Comparison of ENCODE assay signal across 8 mouse cellular contexts in the genomic region with DNA sequence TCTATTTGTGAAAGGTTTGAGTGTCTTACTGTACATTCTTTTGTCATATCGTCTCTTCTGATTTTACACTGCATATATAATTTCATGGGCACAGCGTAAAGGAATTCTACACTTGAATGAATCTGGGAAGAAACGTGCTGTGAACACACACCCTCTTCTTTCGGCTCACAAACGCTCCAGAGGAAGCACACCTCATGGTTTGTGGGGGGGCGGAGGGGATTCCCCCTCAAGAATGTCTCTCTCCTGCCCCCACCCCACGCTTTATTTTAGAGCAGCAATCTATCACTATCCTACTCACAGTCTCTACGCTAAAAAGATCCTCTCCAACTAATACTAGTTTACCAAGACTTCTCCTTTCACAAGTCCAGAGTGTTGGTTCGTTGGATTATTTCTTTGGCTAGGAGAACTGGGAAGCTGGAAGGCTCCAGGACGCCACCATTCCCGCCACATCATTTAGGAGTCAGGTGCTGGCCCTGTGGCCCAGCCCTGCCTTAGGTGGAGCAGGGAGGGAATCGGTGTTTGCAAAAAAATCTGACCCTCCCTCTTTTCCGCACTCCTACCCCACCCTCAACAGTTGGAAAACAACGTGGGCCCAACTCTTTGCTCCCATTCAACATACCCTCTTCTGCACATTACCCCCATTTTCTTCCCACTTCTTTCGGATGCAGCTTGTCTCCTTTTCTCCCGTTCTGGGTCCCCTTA. TPM values are rescaled to one million over a fixed set of nuclear protein-coding genes. Genes with fewer than 3 reads are reported as not detected.
DNase-seq lines count a peak whose midpoint lies in the region; ATAC-seq and TF ChIP-seq lines count a peak whose summit lies in the region.

No protein-coding gene starts in this region.

- H3K27ac ChIP-seq in heart, embryonic 16.5 days (ENCODE audit: low read length): peak overlapping the region; percentile 96
- H3K27ac ChIP-seq in ES-E14 (ENCODE audit: insufficient read depth, low read depth, low read length, poor library complexity, severe bottlenecking): peak overlapping the region; percentile 84
- H3K27ac ChIP-seq in midbrain, embryonic 15.5 days: peak overlapping the region; percentile 97

- peak overlapping the region; percentile 94 for H3K4me2 ChIP-seq in heart, embryonic 16.5 days (ENCODE audit: low read depth, low read length)
- peak overlapping the region; percentile 76 for H3K4me2 ChIP-seq in midbrain, embryonic 15.5 days

- no peak for DNase-seq in heart, postnatal 25 days (ENCODE audit: low spot score)
- peak; percentile 63 for DNase-seq in ES-E14 (ENCODE audit: low read depth, low spot score)
- DNase-seq in embryo, embryonic 11 days: peak; percentile 58
- peak; percentile 65 to 75 for DNase-seq in thymus, postnatal 36 days
- DNase-seq in ovary, postnatal 10 days (ENCODE audit: low spot score): no peak

- ATAC-seq in heart, embryonic 16.5 days (replicated peaks; ENCODE audit: extremely low read depth, insufficient read depth, low FRiP score): peak; percentile 23
- ATAC-seq in inflammation-experienced regulatory T-cells, adult 6 months: peak; percentile 45
- ATAC-seq in midbrain, embryonic 15.5 days (replicated peaks): peak; percentile 76

- in situ Hi-C loops in ES-E14 (cut with MboI; ENCODE audit: low sequenced_read_pairs in 2 of 2, unreplicated experiment in 2 of 2): loop anchor here in 1 of 2 experiments (5.0 kb wide), 1 partner anchor 37 kb away; no protein-coding TSS in a partner anchor

- WGBS in heart, embryonic 16.5 days: 5% methylated on average over 16 of the region's 16 CpGs
- under 1% methylated on average over 16 of the region's 16 CpGs for WGBS in midbrain, embryonic 15.5 days

- H3K4me1 ChIP-seq in heart, embryonic 16.5 days (ENCODE audit: control insufficient read depth, insufficient read depth, low read length): peaks cover 11% of the 10 kb centered on the region
- peaks cover 0 to 2% of the 10 kb centered on the region in 2 experiments; a peak in 1 of 4 replicates for H3K4me1 ChIP-seq in ES-E14 (ENCODE audit: control insufficient read depth in 2 of 2, insufficient read depth in 2 of 2, low read length in 2 of 2, poor library complexity in 1 of 2)
- peaks cover 18% of the 10 kb centered on the region for H3K4me1 ChIP-seq in midbrain, embryonic 15.5 days

- H3K36me3 ChIP-seq in heart, embryonic 16.5 days (ENCODE audit: control insufficient read depth, insufficient read depth): no peaks in the 10 kb centered on the region
- no peaks in the 10 kb centered on the region for H3K36me3 ChIP-seq in ES-E14 (ENCODE audit: control insufficient read depth, insufficient read depth, low read length, poor library complexity, severe bottlenecking)
- no peaks in the 10 kb centered on the region for H3K36me3 ChIP-seq in midbrain, embryonic 15.5 days (replicated peaks)

- no peaks in the 10 kb centered on the region for H3K27me3 ChIP-seq in heart, embryonic 16.5 days (ENCODE audit: control insufficient read depth, insufficient read depth, low read length)
- no peaks in the 10 kb centered on the region for H3K27me3 ChIP-seq in midbrain, embryonic 15.5 days (replicated peaks)

- intact Hi-C loops in heart, postnatal 25 days (cut with DNase I): loop anchor here (2.0 to 5.0 kb wide), 2 partner anchors 21 to 63 kb away; no protein-coding TSS in a partner anchor

- H3K9me3 ChIP-seq in heart, embryonic 16.5 days (replicated peaks; ENCODE audit: control insufficient read depth, low read length): no peaks in the 10 kb centered on the region
- H3K9me3 ChIP-seq in ES-E14 (ENCODE audit: control insufficient read depth, insufficient read depth, low read depth, low read length): no peaks in the 10 kb centered on the region
- H3K9me3 ChIP-seq in midbrain, embryonic 15.5 days: no peaks in the 10 kb centered on the region

- peak overlapping the region; percentile 98 for H3K9ac ChIP-seq in heart, embryonic 16.5 days (ENCODE audit: low read length)
- peak overlapping the region; percentile 86 for H3K9ac ChIP-seq in ES-E14 (ENCODE audit: insufficient read depth, low read depth, low read length, poor library complexity, severe bottlenecking)
- peak overlapping the region; percentile 79 for H3K9ac ChIP-seq in midbrain, embryonic 15.5 days

- peak overlapping the region; percentile 90 for H3K4me3 ChIP-seq in heart, embryonic 16.5 days (ENCODE audit: low read length)
- peak overlapping the region; percentile 67 to 98 for H3K4me3 ChIP-seq in ES-E14 (ENCODE audit: insufficient read depth in 1 of 2, low read depth in 1 of 2, low read length in 2 of 2, poor library complexity in 1 of 2, severe bottlenecking in 1 of 2)
- peak overlapping the region; percentile 84 for H3K4me3 ChIP-seq in midbrain, embryonic 15.5 days

TF ChIP-seq in ES-E14, 5 proteins besides CTCF, POLR2A, EP300 and RAD21:
- TF ChIP-seq ZNF384 (IDR thresholded peaks at IDR 0.05; ENCODE audit: low read depth, low read length) (peak; percentile 61; the same call in 1 of the 2 replicates), HCFC1 (IDR thresholded peaks at IDR 0.05; ENCODE audit: borderline replicate concordance, insufficient read depth, low read length) (no peak)

RNA-seq across cellular contexts. Expression of a gene that starts 0.8 kb away (rescaled TPM):
- polyA plus RNA-seq in heart, embryonic 16.5 days (2015; fragmentation: Nextera tagmentation; extraction: Ambion mirVana): 3.8 and 4.5 TPM in 2 replicates
- 10 to 100 TPM; 16.6 to 17.6 TPM for total RNA-seq in heart, postnatal 25 days (2021)
- 15.3 and 16.6 TPM in 2 replicates for total RNA-seq in ES-E14 (2012; rRNA removed)
- 1 to 10 TPM; 1.6 to 2.6 (median 1.7) TPM for polyA plus RNA-seq in inflammation-experienced regulatory T-cells, adult 6 months (2017; shearing (Covaris generic))
- polyA plus RNA-seq in midbrain, embryonic 15.5 days (2015; fragmentation: Nextera tagmentation; extraction: Ambion mirVana): 13.4 and 14.5 TPM in 2 replicates

RNA-seq across cellular contexts. Expression of a gene that starts 16.3 kb away (rescaled TPM):
- polyA plus RNA-seq in heart, embryonic 16.5 days (2015; fragmentation: Nextera tagmentation; extraction: Ambion mirVana): 12.0 and 14.9 TPM in 2 replicates
- total RNA-seq in heart, postnatal 25 days (2021): under 1 TPM; 0.39 to 0.67 TPM
- total RNA-seq in ES-E14 (2012; rRNA removed): 0.16 TPM in 1 of 2 replicates, not detected in the other
- not detected for polyA plus RNA-seq in inflammation-experienced regulatory T-cells, adult 6 months (2017; shearing (Covaris generic))
- 0.17 and 0.50 TPM in 2 replicates for polyA plus RNA-seq in midbrain, embryonic 15.5 days (2015; fragmentation: Nextera tagmentation; extraction: Ambion mirVana)

RNA-seq across cellular contexts. Expression of a gene that starts 28.1 kb away (rescaled TPM):
- 172 and 183 TPM in 2 replicates for polyA plus RNA-seq in heart, embryonic 16.5 days (2015; fragmentation: Nextera tagmentation; extraction: Ambion mirVana)
- total RNA-seq in heart, postnatal 25 days (2021): 100 to 1,000 TPM; 128 to 138 TPM
- 0.85 and 1.1 TPM in 2 replicates for total RNA-seq in ES-E14 (2012; rRNA removed)
- not detected for polyA plus RNA-seq in inflammation-experienced regulatory T-cells, adult 6 months (2017; shearing (Covaris generic))
- 0.14 and 0.23 TPM in 2 replicates for polyA plus RNA-seq in midbrain, embryonic 15.5 days (2015; fragmentation: Nextera tagmentation; extraction: Ambion mirVana)

RNA-seq across cellular contexts. Expression of a gene that starts 34.0 kb away (rescaled TPM):
- 73.2 and 76.2 TPM in 2 replicates for polyA plus RNA-seq in heart, embryonic 16.5 days (2015; fragmentation: Nextera tagmentation; extraction: Ambion mirVana)
- total RNA-seq in heart, postnatal 25 days (2021): 100 to 1,000 TPM in 1 of 2 experiments, 10 to 100 TPM in 1; 96.8 to 107 TPM
- 104 TPM in 2 replicates for total RNA-seq in ES-E14 (2012; rRNA removed)
- 100 to 1,000 TPM in 2 of 3 experiments, 10 to 100 TPM in 1; 99.7 to 119 (median 115) TPM for polyA plus RNA-seq in inflammation-experienced regulatory T-cells, adult 6 months (2017; shearing (Covaris generic))
- 97.2 and 101 TPM in 2 replicates for polyA plus RNA-seq in midbrain, embryonic 15.5 days (2015; fragmentation: Nextera tagmentation; extraction: Ambion mirVana)

RNA-seq across cellular contexts. Expression of a gene that starts 54.7 kb away (rescaled TPM):
- polyA plus RNA-seq in heart, embryonic 16.5 days (2015; fragmentation: Nextera tagmentation; extraction: Ambion mirVana): 20.5 and 20.6 TPM in 2 replicates
- 1 to 10 TPM; 6.0 to 7.4 TPM for total RNA-seq in heart, postnatal 25 days (2021)
- total RNA-seq in ES-E14 (2012; rRNA removed): 5.0 and 6.1 TPM in 2 replicates
- polyA plus RNA-seq in inflammation-experienced regulatory T-cells, adult 6 months (2017; shearing (Covaris generic)): 1 to 10 TPM; 4.9 to 6.5 (median 6.3) TPM
- polyA plus RNA-seq in midbrain, embryonic 15.5 days (2015; fragmentation: Nextera tagmentation; extraction: Ambion mirVana): 30.0 and 30.7 TPM in 2 replicates

Comparison
In these comparisons a context has a peak if more than half of its experiments do, and no peak if none do; other contexts are left out.
1. ATAC-seq: peak in every context shown above with its lines; median percentile 76 in midbrain, embryonic 15.5 days; 45 in inflammation-experienced regulatory T-cells, adult 6 months; 23 in heart, embryonic 16.5 days.
2. DNase-seq: peak in ES-E14 (single experiment), embryo, embryonic 11 days (single experiment) and thymus, postnatal 36 days (2 of 2); none in heart, postnatal 25 days (single experiment) and ovary, postnatal 10 days (single experiment).
3. RNA of a gene that starts 28.1 kb away (polyA plus RNA-seq): 172 to 183 TPM in heart, embryonic 16.5 days; 0.14 to 0.23 TPM in midbrain, embryonic 15.5 days and not detected in inflammation-experienced regulatory T-cells, adult 6 months; every median in the first group is over 100 times any median in the second.
4. Peak in every context shown above with its lines, with median percentiles within 50 percentile points of each other: H3K27ac ChIP-seq, H3K4me3 ChIP-seq and H3K9ac ChIP-seq.